Mouse (Mus musculus): ENCODE measurements around the gene Diras1. TPM values are rescaled to one million over a fixed set of nuclear protein-coding genes. Genes with fewer than 3 reads are reported as not detected.

Diras1 gene
- polyA plus RNA-seq, 1 experiment: not detected

- H3K4me3 ChIP-seq (ENCODE audit: insufficient read depth, low read depth, low read length): no peak overlapping the region
- H3K27ac ChIP-seq (replicated peaks; ENCODE audit: low read depth, low read length): no peak overlapping the region
- H3K4me1 ChIP-seq (ENCODE audit: control insufficient read depth, insufficient read depth, insufficient read length, low read length): no peaks in the 10 kb centered on the region
These were observed 5.8 kb downstream of the Diras1 start for GRCm38 (mm10) chr10:81019687-81020086.

DNA sequence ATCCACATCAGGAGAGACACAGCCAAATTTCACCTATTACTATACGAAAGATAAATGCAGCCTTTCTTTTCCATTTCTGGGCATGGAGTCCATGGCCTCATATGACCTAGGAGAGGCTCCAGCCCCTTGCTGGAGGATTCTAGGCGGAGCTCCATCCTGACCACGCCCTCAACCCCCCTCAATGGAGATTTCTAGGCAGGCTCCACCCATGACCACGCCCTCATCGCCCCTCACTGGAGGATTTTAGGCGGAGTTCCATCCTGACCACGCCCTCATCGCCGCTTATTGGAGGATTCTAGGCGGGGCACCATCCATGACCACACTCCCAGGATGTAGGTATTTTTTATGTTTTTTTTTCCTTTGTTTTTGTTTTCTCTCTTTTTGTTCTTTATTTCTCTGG is 7.1 kb downstream of the Diras1 start:
- no peaks in the 10 kb centered on the region for H3K4me1 ChIP-seq (ENCODE audit: control insufficient read depth, insufficient read depth, insufficient read length, low read length)
- no peak overlapping the region for H3K27ac ChIP-seq (replicated peaks; ENCODE audit: low read depth, low read length)
- no peak overlapping the region for H3K4me3 ChIP-seq (ENCODE audit: insufficient read depth, low read depth, low read length)

DNA sequence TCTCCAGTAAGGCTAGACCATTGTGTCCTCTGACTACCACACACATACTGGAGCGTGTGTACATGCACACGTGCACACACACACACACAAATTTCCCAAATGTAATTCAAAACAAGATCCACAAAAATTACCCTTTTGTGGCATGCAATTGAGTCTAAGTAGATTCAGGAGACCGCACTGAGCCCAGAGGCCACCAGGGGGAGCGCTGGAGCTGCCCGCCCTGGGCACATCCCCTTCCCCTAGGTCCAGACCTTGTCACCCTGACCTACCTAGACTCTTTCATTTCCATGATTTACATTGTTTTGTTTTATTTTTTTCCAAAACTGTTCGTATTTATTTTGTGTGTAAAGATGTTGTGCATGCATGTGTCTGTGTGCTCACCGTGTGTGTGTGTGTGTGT is 8.8 kb downstream of the Diras1 start:
- Histone ChIP-seq H3K4me3 (ENCODE audit: insufficient read depth, low read depth, low read length) (no peak overlapping the region), H3K27ac (replicated peaks; ENCODE audit: low read depth, low read length) (no peak overlapping the region), H3K4me1 (ENCODE audit: control insufficient read depth, insufficient read depth, insufficient read length, low read length) (no peaks in the 10 kb centered on the region)

DNA sequence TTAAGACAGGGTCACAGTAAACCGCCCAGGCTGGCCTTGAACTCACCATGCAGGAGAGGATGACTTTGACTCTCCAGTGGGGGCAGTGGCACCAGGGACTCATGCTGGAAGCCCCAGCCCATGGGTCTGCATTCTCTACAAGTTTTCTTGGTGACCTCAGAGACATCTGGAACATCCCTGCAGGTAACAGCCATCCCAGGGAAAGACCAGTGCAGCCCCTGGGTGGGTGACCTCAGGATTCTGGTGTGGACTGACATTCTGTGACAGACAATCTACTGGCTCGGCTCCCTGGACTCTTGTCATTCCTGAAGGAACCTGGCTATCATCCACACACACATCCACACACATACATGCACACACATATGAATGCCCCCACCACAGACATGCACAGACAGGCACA is 9.8 kb downstream of the Diras1 start:
- no peak overlapping the region for H3K4me3 ChIP-seq (ENCODE audit: insufficient read depth, low read depth, low read length)
- no peaks in the 10 kb centered on the region for H3K4me1 ChIP-seq (ENCODE audit: control insufficient read depth, insufficient read depth, insufficient read length, low read length)
- no peak overlapping the region for H3K27ac ChIP-seq (replicated peaks; ENCODE audit: low read depth, low read length)

GRCm38 (mm10) chr10:81014393-81015384 is 10.8 kb downstream of the Diras1 start, which contains the start of gene Gng7:
Gene Gng7, minus strand, starts transcription at chr10:81014945.
- peak within 1 kb of the TSS; percentile 48 for H3K4me3 ChIP-seq (ENCODE audit: insufficient read depth, low read depth, low read length)
- H3K27ac ChIP-seq (replicated peaks; ENCODE audit: low read depth, low read length): no peak within 1 kb of the TSS
- H3K4me1 ChIP-seq (ENCODE audit: control insufficient read depth, insufficient read depth, insufficient read length, low read length): no peaks in the 10 kb centered on the region

DNA sequence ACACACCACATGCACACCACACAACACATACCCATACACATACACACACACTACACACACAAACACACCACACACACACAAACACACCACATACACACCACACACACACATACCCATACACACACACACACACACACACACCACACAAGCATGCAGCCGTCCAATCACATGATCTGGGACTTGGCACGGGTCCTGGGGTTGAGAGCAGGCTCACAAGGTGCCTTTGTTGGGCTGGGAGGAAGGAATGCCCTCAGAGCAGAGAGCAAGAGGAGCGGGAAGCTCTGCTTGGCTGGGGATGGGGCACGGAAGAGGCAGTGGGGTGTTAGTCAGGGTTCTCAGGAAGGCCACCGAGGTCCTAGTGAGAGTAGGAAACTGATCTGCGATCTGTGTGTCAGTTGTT is 14.6 kb downstream of the Diras1 start:
- H3K4me3 ChIP-seq (ENCODE audit: insufficient read depth, low read depth, low read length): no peak overlapping the region
- no peak overlapping the region for H3K27ac ChIP-seq (replicated peaks; ENCODE audit: low read depth, low read length)
- no peaks in the 10 kb centered on the region for H3K4me1 ChIP-seq (ENCODE audit: control insufficient read depth, insufficient read depth, insufficient read length, low read length)

DNA sequence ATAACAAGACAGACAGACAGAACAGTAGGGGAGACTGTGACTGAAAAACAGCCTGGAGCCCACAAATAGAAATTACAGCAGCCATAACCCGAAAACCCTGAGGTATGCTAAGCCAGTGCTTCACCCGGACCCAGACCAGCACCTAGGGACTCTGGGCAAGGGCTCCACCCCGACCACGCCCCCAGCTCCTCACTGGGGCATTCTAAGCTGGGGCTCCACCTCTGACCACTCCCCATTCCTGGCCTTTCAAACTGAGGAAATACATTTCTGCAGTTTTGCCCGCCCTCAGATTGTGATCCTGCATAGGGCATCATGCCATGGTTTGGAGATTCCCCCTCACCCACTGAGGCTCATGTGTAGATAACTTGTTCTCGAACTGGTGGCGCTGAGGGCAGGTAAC is 18.2 kb downstream of the Diras1 start:
- H3K4me3 ChIP-seq (ENCODE audit: insufficient read depth, low read depth, low read length): no peak overlapping the region
- H3K4me1 ChIP-seq (ENCODE audit: control insufficient read depth, insufficient read depth, insufficient read length, low read length): no peaks in the 10 kb centered on the region
- no peak overlapping the region for H3K27ac ChIP-seq (replicated peaks; ENCODE audit: low read depth, low read length)

DNA sequence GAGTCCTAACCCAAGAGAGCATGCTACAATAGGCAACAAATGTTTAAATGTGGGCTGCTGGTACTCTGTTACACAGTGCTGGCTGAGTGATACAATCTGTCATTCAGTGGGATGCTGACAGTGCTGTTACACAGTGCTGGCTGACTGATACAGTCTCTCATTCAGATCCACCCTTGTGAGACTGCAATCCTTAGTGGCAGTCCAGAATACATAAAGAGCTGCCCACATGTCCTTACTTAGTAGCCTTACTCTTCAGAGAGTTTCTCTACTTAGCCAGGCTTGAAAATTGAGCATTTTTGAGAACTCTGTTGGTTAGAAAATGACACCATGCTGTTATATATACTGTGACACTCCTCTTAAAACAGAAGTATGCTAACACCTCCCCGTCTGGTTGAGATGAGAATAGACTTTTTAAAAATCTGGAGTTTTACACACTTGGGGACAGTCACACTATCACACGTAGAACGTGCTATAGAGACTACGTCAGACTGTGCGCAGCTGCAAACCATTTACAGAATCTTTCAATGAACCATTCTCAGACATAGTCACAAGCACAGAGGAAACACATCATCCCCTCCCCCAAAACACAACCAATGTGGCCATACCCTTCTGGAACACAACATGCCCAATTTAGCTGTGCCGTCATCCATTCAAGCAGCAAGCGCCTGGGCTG is 19.3 kb downstream of the Diras1 start:
- Histone ChIP-seq H3K4me3 (ENCODE audit: insufficient read depth, low read depth, low read length) (no peak overlapping the region), H3K27ac (replicated peaks; ENCODE audit: low read depth, low read length) (no peak overlapping the region), H3K4me1 (ENCODE audit: control insufficient read depth, insufficient read depth, insufficient read length, low read length) (no peaks in the 10 kb centered on the region)

DNA sequence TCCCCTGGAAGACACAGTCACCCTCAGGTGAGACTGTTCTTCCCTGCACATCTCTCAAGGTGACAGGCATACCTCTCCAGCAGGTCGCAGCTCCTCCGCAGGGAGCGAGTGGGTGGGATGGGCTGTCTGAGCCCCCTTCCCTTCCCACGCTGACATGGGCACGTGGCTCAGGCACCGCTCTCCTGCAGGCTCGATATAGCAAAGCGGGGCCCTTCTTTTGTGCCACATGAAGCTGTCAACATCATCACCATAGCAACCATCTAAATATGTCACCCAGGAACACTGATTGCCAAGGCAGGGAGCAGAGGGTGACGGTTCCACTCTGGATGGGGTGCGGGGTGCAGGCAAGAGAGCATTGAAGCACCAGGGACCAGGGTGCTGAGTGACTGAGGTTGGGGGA is 24.3 kb downstream of the Diras1 start:
- Histone ChIP-seq H3K4me1 (ENCODE audit: control insufficient read depth, insufficient read depth, insufficient read length, low read length) (peaks cover 2% of the 10 kb centered on the region; the same call in 1 of the 2 replicates), H3K4me3 (ENCODE audit: insufficient read depth, low read depth, low read length) (no peak overlapping the region), H3K27ac (replicated peaks; ENCODE audit: low read depth, low read length) (no peak overlapping the region)

DNA sequence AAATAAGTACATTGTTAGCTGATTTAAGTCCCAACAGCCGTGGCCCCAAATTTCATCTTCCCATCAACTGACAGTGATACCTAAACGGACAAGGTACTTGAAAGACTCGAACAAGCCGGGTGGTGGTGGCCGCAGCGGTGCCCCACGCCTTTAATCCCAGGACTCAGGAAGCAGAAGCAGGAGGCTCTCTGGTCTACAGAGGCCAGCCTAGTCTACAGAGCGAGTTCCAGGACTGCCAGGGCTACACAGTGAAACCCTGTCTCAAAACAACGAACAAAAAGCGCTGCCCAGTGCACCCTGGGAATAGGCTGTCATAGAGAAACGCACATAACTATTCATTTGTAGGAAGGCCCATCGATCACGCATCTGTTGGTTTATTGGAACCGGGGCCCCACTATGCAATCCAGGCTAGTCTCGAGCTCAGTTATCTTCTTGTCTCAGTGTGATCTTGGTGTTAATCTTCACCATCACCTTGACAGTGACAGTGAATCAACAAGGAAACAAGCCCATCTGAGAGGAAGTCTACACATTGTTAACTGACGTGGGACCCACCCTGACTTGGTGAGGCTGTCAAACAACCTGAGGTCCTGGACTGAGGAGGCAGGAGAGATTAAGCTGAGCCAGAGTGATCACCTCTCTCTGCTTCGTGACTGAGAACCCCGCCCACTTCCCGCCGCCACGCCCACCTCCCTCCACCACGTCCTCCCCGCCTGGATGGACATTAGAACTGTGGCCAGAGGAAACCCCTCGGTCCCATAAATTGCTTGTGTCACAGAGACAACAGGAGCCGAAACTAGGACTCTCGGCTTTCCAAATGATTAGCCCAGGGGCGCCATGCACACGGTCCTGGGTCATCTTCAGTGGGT is 25.0 kb downstream of the Diras1 start:
- Histone ChIP-seq H3K27ac (replicated peaks; ENCODE audit: low read depth, low read length) (no peak overlapping the region), H3K4me1 (ENCODE audit: control insufficient read depth, insufficient read depth, insufficient read length, low read length) (peaks cover 2% of the 10 kb centered on the region; the same call in 1 of the 2 replicates)

DNA sequence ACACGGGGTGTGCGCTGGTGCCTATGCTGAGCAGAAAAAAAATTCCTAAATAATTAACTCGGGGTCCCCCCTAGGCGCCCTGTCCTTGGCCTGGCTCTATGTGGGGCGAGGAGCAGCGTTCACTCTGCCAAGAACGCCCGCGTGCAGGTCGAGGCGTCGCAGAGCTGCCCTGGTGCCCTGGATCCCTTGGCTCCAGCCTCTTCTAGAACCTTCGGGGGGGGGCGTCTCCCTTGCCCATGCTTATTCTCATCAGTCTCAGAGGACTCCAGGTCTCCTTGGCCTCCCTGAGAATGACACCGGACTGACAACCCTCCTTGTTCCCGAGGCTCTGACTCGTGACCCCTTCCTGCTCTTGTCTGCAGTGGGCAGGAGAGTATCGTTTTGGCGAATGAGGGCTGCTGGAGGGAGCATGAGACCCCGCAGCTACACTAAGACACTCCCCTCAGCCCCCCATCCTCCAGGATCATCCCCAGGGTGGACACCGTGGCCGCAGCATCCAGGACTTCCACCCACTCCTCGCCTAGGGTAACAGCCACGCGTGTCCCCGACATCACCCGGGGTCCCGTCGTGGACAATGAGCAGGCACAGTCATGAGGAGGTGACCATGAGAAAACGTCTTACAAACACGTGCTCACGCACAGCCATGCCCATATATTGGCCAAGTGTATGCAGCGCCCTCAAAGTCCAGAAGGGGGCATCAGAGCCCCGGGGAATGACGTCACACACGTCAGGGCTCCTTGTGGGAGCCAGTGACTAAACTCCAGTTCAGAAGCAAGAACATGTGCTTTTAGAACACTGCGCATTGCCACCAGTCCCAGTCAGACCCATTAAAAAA is 25.9 kb downstream of the Diras1 start:
- H3K4me1 ChIP-seq (ENCODE audit: control insufficient read depth, insufficient read depth, insufficient read length, low read length): peaks cover 2% of the 10 kb centered on the region; the same call in 1 of the 2 replicates
- H3K4me3 ChIP-seq (ENCODE audit: insufficient read depth, low read depth, low read length): no peak overlapping the region
- no peak overlapping the region for H3K27ac ChIP-seq (replicated peaks; ENCODE audit: low read depth, low read length)

More for the DNA sequence above, 25.0 kb downstream of the Diras1 start:
- no peak overlapping the region for H3K4me3 ChIP-seq (ENCODE audit: insufficient read depth, low read depth, low read length)

DNA sequence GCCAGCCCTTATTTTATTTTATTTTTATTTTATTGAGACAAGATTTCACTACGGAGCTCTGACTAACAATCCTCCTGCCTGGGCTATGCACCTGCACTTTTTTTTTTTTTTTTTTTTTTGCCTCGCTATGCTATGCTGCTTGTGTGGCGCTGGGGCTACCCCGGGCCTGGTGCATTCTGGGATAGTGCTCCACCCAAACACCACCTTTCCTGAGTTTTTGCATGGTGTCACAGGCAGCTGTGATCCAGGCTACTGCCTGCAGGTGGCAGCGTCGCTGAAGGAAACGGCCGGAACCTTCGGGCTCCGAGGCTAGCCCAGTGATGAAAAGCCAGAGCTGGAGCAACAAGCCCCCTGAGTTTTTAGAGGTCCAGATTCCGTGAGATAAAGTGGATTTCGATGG is 26.7 kb downstream of the Diras1 start:
- Histone ChIP-seq H3K27ac (replicated peaks; ENCODE audit: low read depth, low read length) (no peak overlapping the region), H3K4me1 (ENCODE audit: control insufficient read depth, insufficient read depth, insufficient read length, low read length) (peaks cover 2% of the 10 kb centered on the region; the same call in 1 of the 2 replicates), H3K4me3 (ENCODE audit: insufficient read depth, low read depth, low read length) (no peak overlapping the region)

DNA sequence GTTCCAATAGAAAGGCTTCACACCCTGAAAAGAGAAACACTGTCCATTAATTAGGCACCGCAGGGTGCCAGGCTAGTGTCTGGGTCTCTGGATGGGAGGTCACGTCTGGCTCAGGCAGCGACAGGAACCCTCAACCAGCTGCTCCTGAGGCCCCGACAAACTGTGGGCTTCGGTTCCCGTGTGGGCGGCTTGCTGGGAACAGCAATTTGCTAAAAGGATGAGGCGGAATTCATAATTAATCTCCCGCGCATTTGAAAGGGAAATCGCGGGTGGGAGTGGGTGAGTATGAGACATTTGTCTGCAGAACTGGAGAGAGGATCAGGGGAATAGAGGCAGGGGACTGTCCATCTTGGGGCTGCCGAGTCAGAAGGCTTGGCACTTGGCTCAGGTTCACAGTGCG is 27.4 kb downstream of the Diras1 start:
- H3K4me3 ChIP-seq (ENCODE audit: insufficient read depth, low read depth, low read length): no peak overlapping the region
- no peak overlapping the region for H3K27ac ChIP-seq (replicated peaks; ENCODE audit: low read depth, low read length)
- H3K4me1 ChIP-seq (ENCODE audit: control insufficient read depth, insufficient read depth, insufficient read length, low read length): peaks cover 2% of the 10 kb centered on the region; the same call in 1 of the 2 replicates

GRCm38 (mm10) chr10:80997332-80997731 is 28.1 kb downstream of the Diras1 start:
- no peak overlapping the region for H3K27ac ChIP-seq (replicated peaks; ENCODE audit: low read depth, low read length)
- H3K4me1 ChIP-seq (ENCODE audit: control insufficient read depth, insufficient read depth, insufficient read length, low read length): peaks cover 2% of the 10 kb centered on the region; the same call in 1 of the 2 replicates
- no peak overlapping the region for H3K4me3 ChIP-seq (ENCODE audit: insufficient read depth, low read depth, low read length)

All from brown adipose tissue, adult 24 weeks (tissue).